In the genomic region with DNA sequence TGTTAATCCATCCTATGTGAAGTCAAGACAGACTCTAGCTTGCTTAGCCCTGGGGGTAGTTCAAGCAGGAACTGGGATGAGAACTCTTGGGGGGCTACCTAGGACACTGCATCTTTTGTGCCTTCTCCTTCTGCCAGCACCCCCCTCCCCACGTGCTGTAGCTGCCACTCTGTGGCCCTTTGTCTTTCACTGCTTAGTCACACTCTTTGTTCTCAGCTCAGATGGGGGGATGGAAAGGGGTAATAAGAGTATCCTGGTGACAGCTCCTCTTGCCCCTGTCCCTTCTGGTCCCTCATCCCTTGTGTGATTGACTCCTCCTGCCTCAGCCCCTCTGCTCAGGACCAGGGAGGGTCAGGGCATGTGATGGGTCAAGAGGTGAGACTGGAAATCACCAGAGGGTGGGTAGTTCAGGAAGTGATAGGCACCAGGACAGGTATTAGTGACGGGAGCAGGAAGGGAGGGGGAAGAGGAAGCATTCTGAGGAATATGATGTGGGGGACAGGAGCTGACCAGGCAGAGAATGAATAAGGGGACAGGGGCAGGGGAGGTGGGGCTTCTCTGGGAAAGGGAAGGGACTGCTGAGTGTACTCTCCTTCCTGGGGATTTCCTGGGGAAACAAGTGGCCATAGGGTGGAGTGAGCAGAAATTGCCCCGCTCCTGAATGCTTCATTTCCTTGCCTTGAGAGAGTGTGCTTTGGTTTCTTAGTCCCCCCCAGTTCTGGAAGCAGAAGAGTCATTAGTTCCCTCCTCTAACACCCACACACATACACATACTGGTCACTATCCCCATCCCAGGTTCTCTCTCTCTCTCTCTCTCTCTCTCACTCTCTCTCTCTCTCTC, we compare ENCODE assay signal across 8 mouse cellular contexts. TPM values are rescaled to one million over a fixed set of nuclear protein-coding genes. Genes with fewer than 3 reads are reported as not detected.
DNase-seq lines count a peak whose midpoint lies in the region; ATAC-seq and TF ChIP-seq lines count a peak whose summit lies in the region.

No protein-coding gene starts in this region.

- no peak for ATAC-seq in lung, embryonic 14.5 days (ENCODE audit: insufficient read depth)
- ATAC-seq in hindbrain, embryonic 12.5 days (ENCODE audit: low FRiP score) = 0 out of 2 replicates have a peak, but pooled peaks have one; percentile 5
- ATAC-seq in neural tube, embryonic 13.5 days (ENCODE audit: low read depth) = no peak
- no peak for ATAC-seq in activated CD4-positive, CD25-positive, alpha-beta regulatory T cell, adult 4 months
- ATAC-seq in inflammation-experienced regulatory T-cells, adult 6 months = no peak

- H3K9me3 ChIP-seq in lung, embryonic 14.5 days (ENCODE audit: low read depth, low read length) = no peaks in the 10 kb centered on the region
- no peaks in the 10 kb centered on the region for H3K9me3 ChIP-seq in hindbrain, embryonic 12.5 days (replicated peaks)
- H3K9me3 ChIP-seq in neural tube, embryonic 13.5 days = no peaks in the 10 kb centered on the region

- peak overlapping the region; percentile 70 for H3K4me2 ChIP-seq in lung, embryonic 14.5 days
- no peak overlapping the region for H3K4me2 ChIP-seq in hindbrain, embryonic 12.5 days (replicated peaks)
- H3K4me2 ChIP-seq in neural tube, embryonic 13.5 days = 0 out of 2 replicates have a peak overlapping the region, but pooled peaks have one; percentile 64

- DNase-seq in cerebellum, adult 2 months = no peak
- no peak for DNase-seq in cerebellum, postnatal 36 days
- peak; percentile 41 for DNase-seq in lung, embryonic 14.5 days
- no peak for DNase-seq in lung, adult 2 months

- no peak for TF ChIP-seq POLR2A in cerebellum, adult 2 months (IDR thresholded peaks at IDR 0.05; ENCODE audit: borderline replicate concordance, insufficient read depth, low read length)
- no peak for TF ChIP-seq POLR2A in lung, adult 2 months (IDR thresholded peaks at IDR 0.05; ENCODE audit: borderline replicate concordance, extremely low read depth, low read depth, low read length)

- peaks cover 18% of the 10 kb centered on the region for H3K36me3 ChIP-seq in lung, embryonic 14.5 days (ENCODE audit: insufficient read depth)
- peaks cover 10% of the 10 kb centered on the region; the same call in 1 of the 2 replicates for H3K36me3 ChIP-seq in hindbrain, embryonic 12.5 days
- peaks cover 17% of the 10 kb centered on the region for H3K36me3 ChIP-seq in neural tube, embryonic 13.5 days

- H3K27me3 ChIP-seq in cerebellum, adult 2 months (ENCODE audit: control insufficient read depth, insufficient read depth, low read length) = no peaks in the 10 kb centered on the region
- no peaks in the 10 kb centered on the region for H3K27me3 ChIP-seq in lung, embryonic 14.5 days (ENCODE audit: insufficient read depth, low read length)
- no peaks in the 10 kb centered on the region for H3K27me3 ChIP-seq in hindbrain, embryonic 12.5 days
- H3K27me3 ChIP-seq in neural tube, embryonic 13.5 days = no peaks in the 10 kb centered on the region

- H3K4me3 ChIP-seq in cerebellum, adult 2 months (replicated peaks; ENCODE audit: insufficient read depth, low read depth, low read length) = no peak overlapping the region
- H3K4me3 ChIP-seq in lung, embryonic 14.5 days (ENCODE audit: low read depth, low read length) = no peak overlapping the region
- no peak overlapping the region for H3K4me3 ChIP-seq in lung, adult 2 months (replicated peaks; ENCODE audit: extremely low read depth, low read depth, low read length)
- no peak overlapping the region for H3K4me3 ChIP-seq in hindbrain, embryonic 12.5 days
- no peak overlapping the region for H3K4me3 ChIP-seq in neural tube, embryonic 13.5 days

- WGBS in cerebellum, adult 2 months = 54% methylated on average over 3 of the region's 3 CpGs
- WGBS in lung, embryonic 14.5 days = 39% methylated on average over 3 of the region's 3 CpGs
- WGBS in lung, adult 2 months = 29% methylated on average over 3 of the region's 3 CpGs
- WGBS in hindbrain, embryonic 12.5 days = 31% methylated on average over 3 of the region's 3 CpGs
- 42% methylated on average over 3 of the region's 3 CpGs for WGBS in neural tube, embryonic 13.5 days

- H3K4me1 ChIP-seq in cerebellum, adult 2 months (ENCODE audit: control insufficient read depth, insufficient read depth, low read length) = peaks cover 3% of the 10 kb centered on the region; the same call in 1 of the 2 replicates
- peaks cover 25% of the 10 kb centered on the region for H3K4me1 ChIP-seq in lung, embryonic 14.5 days (ENCODE audit: insufficient read depth)
- H3K4me1 ChIP-seq in lung, adult 2 months (ENCODE audit: control insufficient read depth, insufficient read depth, low read length) = peaks cover 15% of the 10 kb centered on the region
- peaks cover 55% of the 10 kb centered on the region for H3K4me1 ChIP-seq in hindbrain, embryonic 12.5 days
- peaks cover 71% of the 10 kb centered on the region for H3K4me1 ChIP-seq in neural tube, embryonic 13.5 days (replicated peaks)

- no peak overlapping the region for H3K9ac ChIP-seq in lung, embryonic 14.5 days
- H3K9ac ChIP-seq in hindbrain, embryonic 12.5 days = no peak overlapping the region
- no peak overlapping the region for H3K9ac ChIP-seq in neural tube, embryonic 13.5 days

- TF ChIP-seq CTCF in cerebellum, adult 2 months (IDR thresholded peaks at IDR 0.05; ENCODE audit: borderline replicate concordance, insufficient read depth, low read depth, low read length) = no peak
- TF ChIP-seq CTCF in lung, embryonic 14.5 days (IDR thresholded peaks at IDR 0.05; ENCODE audit: low read depth) = no peak
- TF ChIP-seq CTCF in lung, adult 2 months (IDR thresholded peaks at IDR 0.05; ENCODE audit: insufficient read depth, low read length) = no peak

- H3K27ac ChIP-seq in cerebellum, adult 2 months (ENCODE audit: insufficient read depth, low read length) = peak overlapping the region; percentile 44; the same call in 1 of the 2 replicates
- peak overlapping the region; percentile 96 for H3K27ac ChIP-seq in lung, embryonic 14.5 days (ENCODE audit: low read depth)
- H3K27ac ChIP-seq in hindbrain, embryonic 12.5 days = peak overlapping the region; percentile 83
- H3K27ac ChIP-seq in neural tube, embryonic 13.5 days (replicated peaks) = peak overlapping the region; percentile 81

RNA-seq across cellular contexts. Expression of gene Adamts4, which starts 1.6 kb away (rescaled TPM):
- polyA plus RNA-seq in cerebellum, adult 2 months (2012; rRNA removed) = 26.1 and 29.8 TPM in 2 replicates
- 6.6 and 7.5 TPM in 2 replicates for polyA plus RNA-seq in lung, embryonic 14.5 days (2014; fragmentation: Nextera tagmentation; extraction: Ambion mirVana)
- polyA plus RNA-seq in lung, adult 2 months (2012; rRNA removed) = 1.2 and 1.3 TPM in 2 replicates
- 8.5 and 10.6 TPM in 2 replicates for polyA plus RNA-seq in hindbrain, embryonic 12.5 days (2016; fragmentation: Nextera tagmentation; extraction: Ambion mirVana)
- 3.0 and 4.3 TPM in 2 replicates for polyA plus RNA-seq in neural tube, embryonic 13.5 days (2015; fragmentation: Nextera tagmentation; extraction: Ambion mirVana)
- polyA plus RNA-seq in activated CD4-positive, CD25-positive, alpha-beta regulatory T cell, adult 4 months (2017; shearing (Covaris generic)) = under 1 TPM in 1 of 2 experiments, not detected in 1; 0.09 TPM
- under 1 TPM in 1 of 3 experiments, not detected in 2; 0.09 TPM for polyA plus RNA-seq in inflammation-experienced regulatory T-cells, adult 6 months (2017; shearing (Covaris generic))

RNA-seq across cellular contexts. Expression of gene Ndufs2, which starts 2.6 kb away (rescaled TPM):
- polyA plus RNA-seq in cerebellum, adult 2 months (2012; rRNA removed) = 282 and 283 TPM in 2 replicates
- polyA plus RNA-seq in lung, embryonic 14.5 days (2014; fragmentation: Nextera tagmentation; extraction: Ambion mirVana) = 244 and 250 TPM in 2 replicates
- polyA plus RNA-seq in lung, adult 2 months (2012; rRNA removed) = 78.8 and 118 TPM in 2 replicates
- 209 and 227 TPM in 2 replicates for polyA plus RNA-seq in hindbrain, embryonic 12.5 days (2016; fragmentation: Nextera tagmentation; extraction: Ambion mirVana)
- polyA plus RNA-seq in neural tube, embryonic 13.5 days (2015; fragmentation: Nextera tagmentation; extraction: Ambion mirVana) = 257 and 263 TPM in 2 replicates
- polyA plus RNA-seq in activated CD4-positive, CD25-positive, alpha-beta regulatory T cell, adult 4 months (2017; shearing (Covaris generic)) = 100 to 1,000 TPM; 108 to 141 TPM
- polyA plus RNA-seq in inflammation-experienced regulatory T-cells, adult 6 months (2017; shearing (Covaris generic)) = 100 to 1,000 TPM; 106 to 120 (median 119) TPM

RNA-seq across cellular contexts. Expression of gene Fcer1g, which starts 14.4 kb away (rescaled TPM):
- polyA plus RNA-seq in cerebellum, adult 2 months (2012; rRNA removed) = 12.4 and 13.2 TPM in 2 replicates
- polyA plus RNA-seq in lung, embryonic 14.5 days (2014; fragmentation: Nextera tagmentation; extraction: Ambion mirVana) = 44.2 and 47.3 TPM in 2 replicates
- polyA plus RNA-seq in lung, adult 2 months (2012; rRNA removed) = 117 and 158 TPM in 2 replicates
- 22.1 and 24.1 TPM in 2 replicates for polyA plus RNA-seq in hindbrain, embryonic 12.5 days (2016; fragmentation: Nextera tagmentation; extraction: Ambion mirVana)
- 38.6 and 38.7 TPM in 2 replicates for polyA plus RNA-seq in neural tube, embryonic 13.5 days (2015; fragmentation: Nextera tagmentation; extraction: Ambion mirVana)
- polyA plus RNA-seq in activated CD4-positive, CD25-positive, alpha-beta regulatory T cell, adult 4 months (2017; shearing (Covaris generic)) = 1 to 10 TPM; 1.7 to 4.0 TPM
- polyA plus RNA-seq in inflammation-experienced regulatory T-cells, adult 6 months (2017; shearing (Covaris generic)) = 10 to 100 TPM in 1 of 3 experiments, not detected in 2; 10.7 TPM

RNA-seq across cellular contexts. Expression of gene B4galt3, which starts 21.5 kb away (rescaled TPM):
- 69.6 and 72.2 TPM in 2 replicates for polyA plus RNA-seq in cerebellum, adult 2 months (2012; rRNA removed)
- polyA plus RNA-seq in lung, embryonic 14.5 days (2014; fragmentation: Nextera tagmentation; extraction: Ambion mirVana) = 80.3 and 94.3 TPM in 2 replicates
- 72.0 and 75.8 TPM in 2 replicates for polyA plus RNA-seq in lung, adult 2 months (2012; rRNA removed)
- 83.6 and 85.6 TPM in 2 replicates for polyA plus RNA-seq in hindbrain, embryonic 12.5 days (2016; fragmentation: Nextera tagmentation; extraction: Ambion mirVana)
- polyA plus RNA-seq in neural tube, embryonic 13.5 days (2015; fragmentation: Nextera tagmentation; extraction: Ambion mirVana) = 94.0 and 97.8 TPM in 2 replicates
- 10 to 100 TPM; 33.1 to 35.7 TPM for polyA plus RNA-seq in activated CD4-positive, CD25-positive, alpha-beta regulatory T cell, adult 4 months (2017; shearing (Covaris generic))
- polyA plus RNA-seq in inflammation-experienced regulatory T-cells, adult 6 months (2017; shearing (Covaris generic)) = 10 to 100 TPM; 35.3 to 68.9 (median 60.8) TPM

RNA-seq across cellular contexts. Expression of gene Apoa2, which starts 23.8 kb away (rescaled TPM):
- polyA plus RNA-seq in cerebellum, adult 2 months (2012; rRNA removed) = 4.1 and 6.3 TPM in 2 replicates
- polyA plus RNA-seq in lung, embryonic 14.5 days (2014; fragmentation: Nextera tagmentation; extraction: Ambion mirVana) = 1.6 and 3.7 TPM in 2 replicates
- polyA plus RNA-seq in lung, adult 2 months (2012; rRNA removed) = 4.7 and 7.2 TPM in 2 replicates
- 2.7 and 4.2 TPM in 2 replicates for polyA plus RNA-seq in hindbrain, embryonic 12.5 days (2016; fragmentation: Nextera tagmentation; extraction: Ambion mirVana)
- 4.1 and 6.8 TPM in 2 replicates for polyA plus RNA-seq in neural tube, embryonic 13.5 days (2015; fragmentation: Nextera tagmentation; extraction: Ambion mirVana)
- not detected for polyA plus RNA-seq in activated CD4-positive, CD25-positive, alpha-beta regulatory T cell, adult 4 months (2017; shearing (Covaris generic))
- polyA plus RNA-seq in inflammation-experienced regulatory T-cells, adult 6 months (2017; shearing (Covaris generic)) = not detected

Comparison
In these comparisons a context has a peak if more than half of its experiments do, and no peak if none do; other contexts are left out.
1. H3K27ac ChIP-seq: peak in every context shown above with its lines; median percentile 96 in lung, embryonic 14.5 days; 83 in hindbrain, embryonic 12.5 days; 81 in neural tube, embryonic 13.5 days; 44 in cerebellum, adult 2 months.